Mouse (Mus musculus) liver, embryonic 14.5 days (tissue): ENCODE measurements around the gene Rtn2.

Experiments
- CTCF ChIP-seq: IDR thresholded peaks from 2 replicates; pipeline ENCODE4 v1.5.1; 2016; ENCODE audit warnings: antibody characterized with exemption, low read depth, control low read depth
- EP300 ChIP-seq: IDR thresholded peaks from 2 replicates; pipeline ENCODE4 v1.6.1; 2016; ENCODE audit warnings: antibody characterized with exemption, low read depth

DNA sequence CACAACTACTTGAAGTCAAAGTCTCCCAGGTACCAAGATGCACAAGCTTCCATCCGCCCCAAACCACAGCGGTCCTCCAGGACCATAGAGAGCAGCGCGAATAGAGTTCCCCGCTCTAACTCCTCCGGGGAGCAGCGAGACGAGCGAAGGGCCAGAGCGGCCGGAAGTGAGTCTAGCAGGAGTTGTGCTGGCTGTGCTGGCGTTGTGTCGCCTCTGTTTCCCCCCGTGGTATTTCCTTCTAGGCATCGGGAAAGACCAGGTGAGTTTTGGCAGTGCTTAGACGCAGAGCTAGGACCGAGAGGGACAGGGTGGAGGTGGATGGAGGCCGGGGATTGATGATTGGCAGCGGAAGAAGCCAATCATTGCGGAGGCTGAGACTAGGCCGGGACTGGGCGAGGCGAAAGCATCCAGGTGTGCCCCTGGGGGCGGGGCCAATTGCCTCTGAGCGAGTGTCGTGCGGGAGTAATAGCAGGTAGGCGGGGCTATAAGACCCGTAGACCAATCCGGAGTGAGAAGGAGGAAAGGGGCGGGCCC is 62.6 kb downstream of the Rtn2 start:
- TF ChIP-seq CTCF (no peak), EP300 (no peak)
